In the genomic region with DNA sequence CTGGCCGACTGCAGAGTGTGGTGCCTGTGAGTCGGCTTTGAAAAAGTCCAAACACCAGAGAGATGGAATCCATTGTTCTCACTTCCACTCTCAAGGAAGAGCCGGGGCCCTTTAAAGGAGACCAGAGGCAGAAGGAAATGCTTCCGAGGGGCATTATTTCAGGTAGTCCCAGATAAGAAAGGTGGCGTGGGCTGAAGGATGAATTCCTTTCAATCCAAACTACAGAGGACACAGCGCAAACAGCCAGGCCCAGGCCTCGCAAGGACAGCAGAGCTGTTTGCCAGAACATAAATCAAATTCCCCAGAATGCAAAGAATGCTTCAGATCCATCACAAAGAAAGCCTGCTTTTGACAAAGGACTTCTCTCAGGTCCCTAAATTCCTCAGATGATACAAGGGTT, we compare ENCODE assay signal across 20 mouse cellular contexts. TPM values are rescaled to one million over a fixed set of nuclear protein-coding genes. Genes with fewer than 3 reads are reported as not detected.
DNase-seq lines count a peak whose midpoint lies in the region; ATAC-seq lines count a peak whose summit lies in the region.
"Had no signal": no experiment of that assay in that cellular context is flagged by ENCODE, and none has a peak within 500 bp of the region (broad histone marks: within the 10 kb centered on the region; RNA-seq: fewer than 3 reads in every experiment).

No protein-coding gene starts in this region.

- H3K4me1 ChIP-seq in heart, embryonic 16.5 days (ENCODE audit: control insufficient read depth, insufficient read depth, low read length) = peaks cover 13% of the 10 kb centered on the region
- H3K4me1 ChIP-seq: forebrain, embryonic 12.5 days; liver, embryonic 13.5 days; neural tube, embryonic 12.5 days had no signal

- no peak for ATAC-seq in heart, embryonic 16.5 days (replicated peaks; ENCODE audit: extremely low read depth, insufficient read depth, low FRiP score)
- no peak for ATAC-seq in activated CD4-positive, CD25-positive, alpha-beta regulatory T cell, adult 4 months
- ATAC-seq: hindbrain, embryonic 16.5 days; intestine, postnatal 0 days had no signal

- no peaks in the 10 kb centered on the region for H3K27me3 ChIP-seq in heart, embryonic 16.5 days (ENCODE audit: control insufficient read depth, insufficient read depth, low read length)
- H3K27me3 ChIP-seq: forebrain, embryonic 12.5 days; liver, embryonic 13.5 days; neural tube, embryonic 12.5 days had no signal

- 0 out of 2 replicates have a peak overlapping the region, but pooled peaks have one; percentile 26 for H3K27ac ChIP-seq in heart, embryonic 16.5 days (ENCODE audit: low read length)
- H3K27ac ChIP-seq: forebrain, embryonic 12.5 days; kidney, postnatal 0 days; layer of hippocampus, adult 2 months; liver, embryonic 13.5 days; neural tube, embryonic 12.5 days had no signal

- H3K9ac ChIP-seq in heart, embryonic 16.5 days (ENCODE audit: low read length) = 0 out of 2 replicates have a peak overlapping the region, but pooled peaks have one; percentile 4
- H3K9ac ChIP-seq: forebrain, embryonic 12.5 days; liver, embryonic 13.5 days; neural tube, embryonic 12.5 days had no signal

- no peak overlapping the region for H3K4me2 ChIP-seq in heart, embryonic 16.5 days (ENCODE audit: low read depth, low read length)
- H3K4me2 ChIP-seq: forebrain, embryonic 12.5 days; liver, embryonic 13.5 days; neural tube, embryonic 12.5 days had no signal

- H3K4me3 ChIP-seq in heart, embryonic 16.5 days (ENCODE audit: low read length) = no peak overlapping the region
- H3K4me3 ChIP-seq: forebrain, embryonic 12.5 days; layer of hippocampus, adult 2 months; liver, embryonic 13.5 days; megakaryocyte, embryonic 14.5 days; neural tube, embryonic 12.5 days had no signal

- DNase-seq in embryo, embryonic 9.5 days (ENCODE audit: extremely low spot score) = peak; percentile 26
- no peak for DNase-seq in embryo, embryonic 10.5 days (ENCODE audit: low spot score)
- no peak for DNase-seq in heart, adult 9 months (ENCODE audit: low spot score in 2 of 2)
- DNase-seq in Muller cell, postnatal 12 days (ENCODE audit: inconsistent ontology term) = peak; percentile 13
- peak; percentile 14 for DNase-seq in forelimb bud, embryonic 11.5 days (ENCODE audit: low read depth, low spot score)
- DNase-seq: cerebellum, adult 9-10 months; gastrocnemius, postnatal 36 days; liver, embryonic 13.5 days; lung, postnatal 10 days; spleen, adult 18-20 months; thymus, adult 18-20 months had no signal

- 22% methylated on average over 7 of the region's 7 CpGs for WGBS in heart, embryonic 16.5 days

- no peaks in the 10 kb centered on the region for H3K36me3 ChIP-seq in heart, embryonic 16.5 days (ENCODE audit: control insufficient read depth, insufficient read depth)
- H3K36me3 ChIP-seq: forebrain, embryonic 12.5 days; liver, embryonic 13.5 days; neural tube, embryonic 12.5 days had no signal

- H3K9me3 ChIP-seq in heart, embryonic 16.5 days (replicated peaks; ENCODE audit: control insufficient read depth, low read length) = no peaks in the 10 kb centered on the region
- H3K9me3 ChIP-seq: forebrain, embryonic 12.5 days; liver, embryonic 13.5 days; megakaryocyte, embryonic 14.5 days; neural tube, embryonic 12.5 days had no signal

RNA-seq across cellular contexts. Expression of a gene that starts 17.1 kb away (rescaled TPM):
- polyA plus RNA-seq in heart, embryonic 16.5 days (2015; fragmentation: Nextera tagmentation; extraction: Ambion mirVana) = 21.6 and 21.7 TPM in 2 replicates
- polyA plus RNA-seq in activated CD4-positive, CD25-positive, alpha-beta regulatory T cell, adult 4 months (2017; shearing (Covaris generic)) = 1 to 10 TPM; 1.9 to 2.0 TPM

Comparison
In these comparisons a context has a peak if more than half of its experiments do, and no peak if none do; other contexts are left out.
1. DNase-seq: peak in embryo, embryonic 9.5 days (single experiment), Muller cell, postnatal 12 days (single experiment) and forelimb bud, embryonic 11.5 days (single experiment); none in embryo, embryonic 10.5 days (single experiment) and heart, adult 9 months (0 of 2).